In genomic region chr4:115979437-115979836, GRCm38 (mm10) we compare ENCODE assay signal across 8 mouse cellular contexts. TPM values are rescaled to one million over a fixed set of nuclear protein-coding genes. Genes with fewer than 3 reads are reported as not detected.
DNase-seq lines count a peak whose midpoint lies in the region; ATAC-seq and TF ChIP-seq lines count a peak whose summit lies in the region.

No protein-coding gene starts in this region.

- TF ChIP-seq CTCF in kidney, postnatal 0 days (IDR thresholded peaks at IDR 0.05; ENCODE audit: low read depth) = no peak

- peak overlapping the region; percentile 29 for H3K4me3 ChIP-seq in kidney, postnatal 0 days (replicated peaks; ENCODE audit: low read depth, low read length)
- H3K4me3 ChIP-seq in embryonic facial prominence, embryonic 11.5 days (ENCODE audit: low read depth, low read length) = peak overlapping the region; percentile 29
- no peak overlapping the region; the same call in 1 of the 2 replicates for H3K4me3 ChIP-seq in intestine, embryonic 14.5 days (ENCODE audit: low read depth, low read length)
- H3K4me3 ChIP-seq in neural tube, embryonic 11.5 days (ENCODE audit: low read depth, low read length) = peak overlapping the region; percentile 9; the same call in 1 of the 2 replicates

- H3K27me3 ChIP-seq in kidney, postnatal 0 days (ENCODE audit: insufficient read depth, low read length) = peaks cover 41% of the 10 kb centered on the region
- H3K27me3 ChIP-seq in embryonic facial prominence, embryonic 11.5 days (ENCODE audit: control insufficient read depth, insufficient read depth, low read length) = peaks cover 63% of the 10 kb centered on the region
- H3K27me3 ChIP-seq in intestine, embryonic 14.5 days (replicated peaks; ENCODE audit: control insufficient read depth, insufficient read depth, low read length) = peaks cover 77% of the 10 kb centered on the region
- H3K27me3 ChIP-seq in neural tube, embryonic 11.5 days (ENCODE audit: control insufficient read depth, insufficient read depth, low read length) = peaks cover 79% of the 10 kb centered on the region

- no peaks in the 10 kb centered on the region for H3K9me3 ChIP-seq in kidney, postnatal 0 days (replicated peaks; ENCODE audit: low read length)
- H3K9me3 ChIP-seq in embryonic facial prominence, embryonic 11.5 days (replicated peaks; ENCODE audit: control insufficient read depth, low read length) = no peaks in the 10 kb centered on the region
- no peaks in the 10 kb centered on the region for H3K9me3 ChIP-seq in intestine, embryonic 14.5 days (ENCODE audit: control insufficient read depth, low read length)
- no peaks in the 10 kb centered on the region for H3K9me3 ChIP-seq in neural tube, embryonic 11.5 days (ENCODE audit: control insufficient read depth, low read length)

- no peak for DNase-seq in kidney, postnatal 0 days (ENCODE audit: low spot score)
- DNase-seq in kidney, postnatal 14 days = no peak
- DNase-seq in embryonic facial prominence, embryonic 11.5 days (ENCODE audit: low spot score) = peak; percentile 44
- DNase-seq in intestine, embryonic 14.5 days (ENCODE audit: low spot score) = peak; percentile 61
- peak; percentile 61 for DNase-seq in neural tube, embryonic 11.5 days (ENCODE audit: low spot score)
- no peak for DNase-seq in adrenal gland, postnatal 4 days (ENCODE audit: low spot score in 2 of 2)
- DNase-seq in left cerebral cortex, postnatal 36 days (ENCODE audit: low spot score in 2 of 2) = no peak
- no peak for DNase-seq in lung, postnatal 25 days (ENCODE audit: low spot score)

- under 1% methylated on average over 39 of the region's 39 CpGs for WGBS in kidney, postnatal 0 days
- 0% methylated on average over 37 of the region's 39 CpGs for WGBS in embryonic facial prominence, embryonic 11.5 days
- WGBS in intestine, embryonic 14.5 days = under 1% methylated on average over 36 of the region's 39 CpGs
- WGBS in neural tube, embryonic 11.5 days = under 1% methylated on average over 37 of the region's 39 CpGs

- H3K4me2 ChIP-seq in kidney, postnatal 0 days (ENCODE audit: low read length) = peak overlapping the region; percentile 48
- H3K4me2 ChIP-seq in embryonic facial prominence, embryonic 11.5 days (ENCODE audit: low read depth, low read length) = peak overlapping the region; percentile 57
- peak overlapping the region; percentile 39 for H3K4me2 ChIP-seq in intestine, embryonic 14.5 days (ENCODE audit: low read length)
- H3K4me2 ChIP-seq in neural tube, embryonic 11.5 days (ENCODE audit: low read depth) = peak overlapping the region; percentile 43

- intact Hi-C loops in left cerebral cortex, postnatal 36 days (cut with DNase I) = no loop called here

- no peaks in the 10 kb centered on the region for H3K36me3 ChIP-seq in kidney, postnatal 0 days (ENCODE audit: insufficient read depth, low read length)
- no peaks in the 10 kb centered on the region for H3K36me3 ChIP-seq in embryonic facial prominence, embryonic 11.5 days (replicated peaks; ENCODE audit: control insufficient read depth, insufficient read depth, low read depth, low read length)
- no peaks in the 10 kb centered on the region for H3K36me3 ChIP-seq in intestine, embryonic 14.5 days (ENCODE audit: control insufficient read depth, insufficient read depth, low read length)
- no peaks in the 10 kb centered on the region for H3K36me3 ChIP-seq in neural tube, embryonic 11.5 days (ENCODE audit: control insufficient read depth, insufficient read depth, low read length)

- H3K27ac ChIP-seq in kidney, postnatal 0 days = no peak overlapping the region
- H3K27ac ChIP-seq in embryonic facial prominence, embryonic 11.5 days (replicated peaks; ENCODE audit: low read depth, low read length) = no peak overlapping the region
- no peak overlapping the region for H3K27ac ChIP-seq in intestine, embryonic 14.5 days (ENCODE audit: low read depth)
- no peak overlapping the region for H3K27ac ChIP-seq in neural tube, embryonic 11.5 days (ENCODE audit: low read depth, low read length)

- peak overlapping the region; percentile 40; the same call in 1 of the 2 replicates for H3K9ac ChIP-seq in kidney, postnatal 0 days (ENCODE audit: low read depth, low read length)
- no peak overlapping the region for H3K9ac ChIP-seq in embryonic facial prominence, embryonic 11.5 days (replicated peaks; ENCODE audit: low read length)
- no peak overlapping the region for H3K9ac ChIP-seq in intestine, embryonic 14.5 days (ENCODE audit: low read length)
- H3K9ac ChIP-seq in neural tube, embryonic 11.5 days (ENCODE audit: low read length) = 0 out of 2 replicates have a peak overlapping the region, but pooled peaks have one; percentile 28

- ATAC-seq in kidney, postnatal 0 days (replicated peaks; ENCODE audit: low FRiP score, low read depth) = no peak
- no peak for ATAC-seq in embryonic facial prominence, embryonic 11.5 days (replicated peaks; ENCODE audit: insufficient number of reproducible peaks, low FRiP score, low TSS enrichment, low read depth)
- ATAC-seq in intestine, embryonic 14.5 days (replicated peaks; ENCODE audit: low FRiP score, low TSS enrichment, low read depth) = no peak
- ATAC-seq in neural tube, embryonic 11.5 days (ENCODE audit: insufficient read depth, low FRiP score, low TSS enrichment) = peak; percentile 42; the same call in 1 of the 2 replicates

- no peaks in the 10 kb centered on the region; the same call in 1 of the 2 replicates for H3K4me1 ChIP-seq in kidney, postnatal 0 days (replicated peaks; ENCODE audit: insufficient read depth, low read length)
- peaks cover 5% of the 10 kb centered on the region; the same call in 1 of the 2 replicates for H3K4me1 ChIP-seq in embryonic facial prominence, embryonic 11.5 days (ENCODE audit: control insufficient read depth, insufficient read depth, low read length)
- H3K4me1 ChIP-seq in intestine, embryonic 14.5 days (replicated peaks; ENCODE audit: control insufficient read depth, insufficient read depth, low read length) = no peaks in the 10 kb centered on the region
- peaks cover 22% of the 10 kb centered on the region for H3K4me1 ChIP-seq in neural tube, embryonic 11.5 days (ENCODE audit: control insufficient read depth, insufficient read depth, low read length)

RNA-seq across cellular contexts. Expression of gene Faah, which starts 38.3 kb away (rescaled TPM):
- 13.8 and 16.9 TPM in 2 replicates for polyA plus RNA-seq in kidney, postnatal 0 days (2015; fragmentation: Nextera tagmentation; extraction: Ambion mirVana)
- polyA plus RNA-seq in embryonic facial prominence, embryonic 11.5 days (2014; fragmentation: Nextera tagmentation; extraction: Ambion mirVana) = 1.4 and 1.8 TPM in 2 replicates
- polyA plus RNA-seq in intestine, embryonic 14.5 days (2014; fragmentation: Nextera tagmentation; extraction: Ambion mirVana) = 13.5 and 19.2 TPM in 2 replicates
- 1.9 and 2.1 TPM in 2 replicates for polyA plus RNA-seq in neural tube, embryonic 11.5 days (2014; fragmentation: Nextera tagmentation; extraction: Ambion mirVana)
- total RNA-seq in adrenal gland, postnatal 4 days (2021) = 10 to 100 TPM in 1 of 2 experiments, 1 to 10 TPM in 1; 10.0 to 10.3 TPM
- total RNA-seq in left cerebral cortex, postnatal 36 days (2021) = 10 to 100 TPM; 93.9 to 96.0 TPM

RNA-seq across cellular contexts. Expression of gene Dmbx1, which starts 39.7 kb away (rescaled TPM):
- polyA plus RNA-seq in kidney, postnatal 0 days (2015; fragmentation: Nextera tagmentation; extraction: Ambion mirVana) = not detected in 2 replicates
- 1.0 and 1.4 TPM in 2 replicates for polyA plus RNA-seq in embryonic facial prominence, embryonic 11.5 days (2014; fragmentation: Nextera tagmentation; extraction: Ambion mirVana)
- 0.07 TPM in 1 of 2 replicates, not detected in the other for polyA plus RNA-seq in intestine, embryonic 14.5 days (2014; fragmentation: Nextera tagmentation; extraction: Ambion mirVana)
- 0.38 and 0.77 TPM in 2 replicates for polyA plus RNA-seq in neural tube, embryonic 11.5 days (2014; fragmentation: Nextera tagmentation; extraction: Ambion mirVana)
- total RNA-seq in adrenal gland, postnatal 4 days (2021) = not detected
- total RNA-seq in left cerebral cortex, postnatal 36 days (2021) = not detected

Comparison
In these comparisons a context has a peak if more than half of its experiments do, and no peak if none do; other contexts are left out.
1. DNase-seq: peak in embryonic facial prominence, embryonic 11.5 days (single experiment), intestine, embryonic 14.5 days (single experiment) and neural tube, embryonic 11.5 days (single experiment); none in kidney, postnatal 0 days (single experiment), kidney, postnatal 14 days (single experiment), adrenal gland, postnatal 4 days (0 of 2), left cerebral cortex, postnatal 36 days (0 of 2) and lung, postnatal 25 days (single experiment).
2. H3K9ac ChIP-seq: peak in kidney, postnatal 0 days (single experiment) and neural tube, embryonic 11.5 days (single experiment); none in embryonic facial prominence, embryonic 11.5 days (single experiment) and intestine, embryonic 14.5 days (single experiment).
3. Peak in every context shown above with its lines, with median percentiles within 50 percentile points of each other: H3K4me2 ChIP-seq.